Mouse (Mus musculus) liver, embryonic 11.5 days (tissue): Measurements from ENCODE around the gene Ruvbl2. TPM values are rescaled to one million over a fixed set of nuclear protein-coding genes. Genes with fewer than 3 reads are reported as not detected.
A peak's percentile ranks its signal among the peaks of the same experiment; 100 is the strongest.

Experiments used
- ATAC-seq: fragments of 200-750 bp; cut with Nextera tagmentation; replicated peaks from 2 replicates; pipeline ENCODE4 v1.8.0; 2017; ENCODE audit warnings: moderate number of reproducible peaks, mild to moderate bottlenecking, moderate TSS enrichment, moderate library complexity; ENCODE audit not compliant: low FRiP score
- DNase-seq: peaks from one replicate; pipeline ENCODE4 v3.0.0-alpha.2; 2017; ENCODE audit warnings: low spot score
- H3K27ac ChIP-seq: fragments of 300-500 bp; sonication (generic); 2 replicates; pipeline ENCODE4 v1.5.1; 2014; ENCODE audit warnings: mild to moderate bottlenecking, low read depth, low read length, control low read depth
- H3K27me3 ChIP-seq: fragments of 300-500 bp; sonication (generic); replicated peaks from 2 replicates; pipeline ENCODE4 v1.6.1; 2014; ENCODE audit warnings: low read length, mixed read lengths; ENCODE audit not compliant: control insufficient read depth, insufficient read depth
- H3K36me3 ChIP-seq: fragments of 300-500 bp; sonication (generic); 2 replicates; pipeline ENCODE4 v1.6.1; 2014; ENCODE audit warnings: mild to moderate bottlenecking, low read length, moderate library complexity, mixed read lengths; ENCODE audit not compliant: control insufficient read depth, insufficient read depth
- H3K4me1 ChIP-seq: fragments of 300-500 bp; sonication (generic); replicated peaks from 2 replicates; pipeline ENCODE4 v1.6.1; 2014; ENCODE audit warnings: low read length, mixed read lengths; ENCODE audit not compliant: control insufficient read depth, insufficient read depth
- H3K4me2 ChIP-seq: fragments of 300-500 bp; sonication (generic); 2 replicates; pipeline ENCODE4 v1.6.1; 2014; ENCODE audit warnings: mild to moderate bottlenecking, control low read depth, moderate library complexity
- H3K4me3 ChIP-seq: fragments of 300-500 bp; sonication (generic); 2 replicates; pipeline ENCODE4 v1.5.1; 2014; ENCODE audit warnings: low read depth, low read length, control low read depth
- H3K9ac ChIP-seq: fragments of 300-500 bp; sonication (generic); 2 replicates; pipeline ENCODE4 v1.6.1; 2014; ENCODE audit warnings: low read depth, low read length, control low read depth
- H3K9me3 ChIP-seq: fragments of 300-500 bp; sonication (generic); 2 replicates; pipeline ENCODE4 v1.6.1; 2016; ENCODE audit warnings: low read length, inconsistent platforms, mixed read lengths; ENCODE audit not compliant: control insufficient read depth
- WGBS: fragments of 180-500 bp; shearing (Covaris S2); extraction: QIAGEN DNeasy Blood & Tissue Kit; methylation state at CpG from one replicate; pipeline ENCODE4 v1.1.7; 2014; 5-methylcytosine and 5-hydroxymethylcytosine counted together
- microRNA-seq: library from miRNA; unstranded; fragments of <30 nt; microRNA quantifications from one replicate; pipeline ENCODE4, GENCODE M21; 2017; ENCODE audit warnings: borderline number of aligned reads
- polyA plus RNA-seq: library from polyadenylated mRNA; unstranded; fragments of >200 nt; fragmentation: Nextera tagmentation; extraction: Ambion mirVana; gene quantifications from 2 replicates; pipeline ENCODE4 v1.2.1, GENCODE M21; 2014

The Ruvbl2 gene
- polyA plus RNA-seq, 1 experiment from 2014 or later, result 250 TPM

DNA sequence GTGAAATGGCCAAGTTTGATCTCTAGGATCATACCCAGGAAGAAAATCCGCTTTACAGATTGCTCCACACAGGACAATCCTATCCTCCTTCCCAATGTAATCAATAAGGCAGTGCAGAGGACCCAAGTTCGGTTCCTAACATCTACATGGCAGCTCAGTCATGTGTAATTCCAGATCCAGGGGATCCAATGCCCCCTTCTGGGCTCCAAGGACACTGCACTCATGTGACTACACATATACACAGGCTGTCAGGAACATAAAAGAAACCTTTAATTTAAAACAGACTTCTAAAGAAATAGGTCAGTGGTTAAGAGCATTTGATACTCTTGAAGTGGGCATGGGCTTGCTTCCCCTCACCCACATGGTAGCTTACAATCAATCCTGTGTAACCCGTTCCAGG is 51.8 kb downstream of the Ruvbl2 start:
- Histone ChIP-seq H3K9ac (no peak overlapping the region), H3K9me3 (no peaks in the 10 kb centered on the region), H3K4me3 (no peak overlapping the region), H3K4me2 (no peak overlapping the region), H3K4me1 (no peaks in the 10 kb centered on the region), H3K27ac (no peak overlapping the region; the same call in 1 of the 2 replicates), H3K36me3 (peaks cover 93% of the 10 kb centered on the region), H3K27me3 (no peaks in the 10 kb centered on the region)
- WGBS, result 92% methylated on average over 3 of the region's 3 CpGs
- no peak for DNase-seq
- ATAC-seq, result no peak

GRCm38 (mm10) chr7:45376057-45376456 is 61.8 kb downstream of the Ruvbl2 start:
- DNase-seq, result no peak
- Histone ChIP-seq H3K36me3 (peaks cover 64% of the 10 kb centered on the region), H3K9me3 (no peaks in the 10 kb centered on the region), H3K4me2 (no peak overlapping the region), H3K9ac (no peak overlapping the region), H3K4me3 (no peak overlapping the region; the same call in 1 of the 2 replicates), H3K4me1 (peaks cover 4% of the 10 kb centered on the region), H3K27me3 (no peaks in the 10 kb centered on the region), H3K27ac (no peak overlapping the region)
- 95% methylated on average over 1 of the region's 1 CpGs for WGBS
- ATAC-seq, result no peak

- Histone ChIP-seq H3K9me3 (no peaks in the 10 kb centered on the region), H3K9ac (no peak overlapping the region), H3K4me2 (no peak overlapping the region), H3K4me1 (peaks cover 12% of the 10 kb centered on the region), H3K4me3 (no peak overlapping the region), H3K27ac (no peak overlapping the region), H3K36me3 (peaks cover 50% of the 10 kb centered on the region), H3K27me3 (peaks cover 7% of the 10 kb centered on the region)
- no peak for ATAC-seq
- WGBS, result 87% methylated on average over 8 of the region's 8 CpGs
- no peak for DNase-seq
Observed at GRCm38 (mm10) chr7:45374620-45375019, 63.3 kb downstream of the Ruvbl2 start.

GRCm38 (mm10) chr7:45372371-45372770 is 65.5 kb downstream of the Ruvbl2 start:
- peaks cover 32% of the 10 kb centered on the region for H3K36me3 ChIP-seq
- WGBS, result 83% methylated on average over 5 of the region's 5 CpGs
- no peak for DNase-seq

More at GRCm38 (mm10) chr7:45372371-45372770, 65.5 kb downstream of the Ruvbl2 start:
- H3K4me3 ChIP-seq, result no peak overlapping the region
- no peak overlapping the region for H3K9ac ChIP-seq
- H3K4me1 ChIP-seq, result peaks cover 20% of the 10 kb centered on the region
- no peak overlapping the region for H3K4me2 ChIP-seq
- ATAC-seq, result no peak
- peaks cover 27% of the 10 kb centered on the region for H3K27me3 ChIP-seq
- H3K27ac ChIP-seq, result no peak overlapping the region; the same call in 1 of the 2 replicates
- H3K9me3 ChIP-seq, result no peaks in the 10 kb centered on the region

Small RNA genes within 50 kb of the gene (microRNA-seq; reads per million reads assigned to microRNA genes)
- 6.7 reads per million, percentile 17 among the genes with 10 or more reads in this experiment for gene Gm22133

Other genes starting within 250 kb of the Ruvbl2 start
- 0.17 and 0.53 TPM in 2 replicates for gene Ccdc155, start 233.2 kb downstream of the Ruvbl2 start, polyA plus RNA-seq
- 2.8 TPM in 2 replicates for gene Dkkl1, start 225.9 kb downstream of the Ruvbl2 start, polyA plus RNA-seq
- 69.3 and 75.9 TPM in 2 replicates for gene Tead2, start 222.3 kb downstream of the Ruvbl2 start, polyA plus RNA-seq
- 14.4 and 19.5 TPM in 2 replicates for gene Cd37, start 199.0 kb downstream of the Ruvbl2 start, polyA plus RNA-seq
- gene Slc6a16, start 197.0 kb downstream of the Ruvbl2 start, polyA plus RNA-seq, result 0.19 TPM in 1 of 2 replicates, not detected in the other
- not detected in 2 replicates for gene Slc6a21, start 160.6 kb downstream of the Ruvbl2 start, polyA plus RNA-seq
- gene Trpm4, start 104.3 kb downstream of the Ruvbl2 start, polyA plus RNA-seq, result 2.3 and 3.9 TPM in 2 replicates
- 0.12 and 0.30 TPM in 2 replicates for gene Hrc, start 102.8 kb downstream of the Ruvbl2 start, polyA plus RNA-seq
- 2.0 and 2.1 TPM in 2 replicates for gene Ppfia3, start 71.1 kb downstream of the Ruvbl2 start, polyA plus RNA-seq
- 0.35 TPM in 1 of 2 replicates, not detected in the other for gene Lin7b, start 67.5 kb downstream of the Ruvbl2 start, polyA plus RNA-seq
- 51.6 and 64.4 TPM in 2 replicates for gene Snrnp70, start 42.4 kb downstream of the Ruvbl2 start, polyA plus RNA-seq
- gene Kcna7, start 32.4 kb downstream of the Ruvbl2 start, polyA plus RNA-seq, result 0.18 TPM in 1 of 2 replicates, not detected in the other
- 2.0 and 2.5 TPM in 2 replicates for gene Ntf5, start 24.4 kb downstream of the Ruvbl2 start, polyA plus RNA-seq
- gene Lhb, start 17.3 kb downstream of the Ruvbl2 start, polyA plus RNA-seq, result 0.26 TPM in 1 of 2 replicates, not detected in the other
- gene Gys1, start 3.3 kb downstream of the Ruvbl2 start, polyA plus RNA-seq, result 21.4 and 23.7 TPM in 2 replicates
- 6,297 and 6,318 TPM in 2 replicates for gene Ftl1, start 21.8 kb upstream of the Ruvbl2 start, polyA plus RNA-seq
- 190 and 212 TPM in 2 replicates for gene Bax, start 28.8 kb upstream of the Ruvbl2 start, polyA plus RNA-seq
- 2.3 and 3.2 TPM in 2 replicates for gene Tulp2, start 43.8 kb upstream of the Ruvbl2 start, polyA plus RNA-seq
- gene Gm45808, start 48.7 kb upstream of the Ruvbl2 start, polyA plus RNA-seq, result not detected in 2 replicates
- 4.9 and 5.8 TPM in 2 replicates for gene Dhdh, start 50.7 kb upstream of the Ruvbl2 start, polyA plus RNA-seq
- 149 and 153 TPM in 2 replicates for gene Nucb1, start 72.3 kb upstream of the Ruvbl2 start, polyA plus RNA-seq
- gene Ppp1r15a, start 88.2 kb upstream of the Ruvbl2 start, polyA plus RNA-seq, result 61.6 and 62.0 TPM in 2 replicates
- 0.64 and 0.89 TPM in 2 replicates for gene Plekha4, start 88.2 kb upstream of the Ruvbl2 start, polyA plus RNA-seq
- 2.8 and 5.4 TPM in 2 replicates for gene Hsd17b14, start 116.8 kb upstream of the Ruvbl2 start, polyA plus RNA-seq
- gene Bcat2, start 132.1 kb upstream of the Ruvbl2 start, polyA plus RNA-seq, result 84.7 and 90.1 TPM in 2 replicates
- gene Fgf21, start 177.4 kb upstream of the Ruvbl2 start, polyA plus RNA-seq, result 0.23 TPM in 1 of 2 replicates, not detected in the other
- not detected in 2 replicates for gene Fut1, start 179.2 kb upstream of the Ruvbl2 start, polyA plus RNA-seq
- gene Izumo1, start 183.7 kb upstream of the Ruvbl2 start, polyA plus RNA-seq, result 0.21 and 0.22 TPM in 2 replicates
- 8.0 and 9.3 TPM in 2 replicates for gene Rasip1, start 189.4 kb upstream of the Ruvbl2 start, polyA plus RNA-seq
- gene Mamstr, start 201.9 kb upstream of the Ruvbl2 start, polyA plus RNA-seq, result 0.69 and 0.73 TPM in 2 replicates
- gene Fut2, start 228.3 kb upstream of the Ruvbl2 start, polyA plus RNA-seq, result 0.08 TPM in 1 of 2 replicates, not detected in the other
- 0.23 TPM in 1 of 2 replicates, not detected in the other for gene Ntn5, start 245.9 kb upstream of the Ruvbl2 start, polyA plus RNA-seq